Mouse (Mus musculus) MEL (cell line): Measurements from ENCODE around the gene Selenoo. TPM values are rescaled to one million over a fixed set of nuclear protein-coding genes. Genes with fewer than 3 reads are reported as not detected.
A peak's percentile ranks its signal among the peaks of the same experiment; 100 is the strongest.

Experiments used
- DNase-seq: peaks from one replicate; pipeline ENCODE4 v3.0.0; 2011; ENCODE audit warnings: low read depth, low spot score
- H3K27ac ChIP-seq: 2 replicates; pipeline ENCODE4 v1.5.1; 2012; ENCODE audit warnings: low read depth, mild to moderate bottlenecking, control low read depth, low read length, moderate library complexity; ENCODE audit not compliant: control insufficient read depth
- H3K27me3 ChIP-seq, 2 experiments: fragments of 150-350 bp in 1 of 2; sonication (generic) in 1 of 2; 2 replicates each; pipeline ENCODE4 v1.6.1; 2012; ENCODE audit warnings: low read length in 2 of 2, mild to moderate bottlenecking in 2 of 2, improper control_type of control experiment in 1 of 2, moderate library complexity in 1 of 2; ENCODE audit not compliant: insufficient read depth in 2 of 2, control insufficient read depth in 1 of 2
- H3K36me3 ChIP-seq, 2 experiments: 2 replicates each; pipeline ENCODE4 v1.6.1; 2012 to 2014; ENCODE audit warnings: low read length in 2 of 2, improper control_type of control experiment in 1 of 2, inconsistent platforms in 1 of 2, mild to moderate bottlenecking in 1 of 2; ENCODE audit not compliant: insufficient read depth in 2 of 2, control insufficient read depth in 1 of 2
- H3K4me1 ChIP-seq, 2 experiments: fragments of 150-350 bp in 1 of 2; sonication (generic) in 1 of 2; 2 replicates each; pipeline ENCODE4 v1.6.1; 2012; ENCODE audit warnings: low read length in 2 of 2, improper control_type of control experiment in 1 of 2, mild to moderate bottlenecking in 1 of 2; ENCODE audit not compliant: insufficient read depth in 2 of 2, control insufficient read depth in 1 of 2
- H3K4me3 ChIP-seq, 2 experiments: fragments of 150-350 bp in 1 of 2; sonication (generic) in 1 of 2; 2 replicates each; pipeline ENCODE4 v1.5.1; 2012; ENCODE audit warnings: low read depth in 2 of 2, low read length in 2 of 2, mild to moderate bottlenecking in 2 of 2, moderate library complexity in 2 of 2, control low read depth in 1 of 2, improper control_type of control experiment in 1 of 2; ENCODE audit not compliant: control insufficient read depth in 1 of 2, insufficient read depth in 1 of 2
- H3K79me2 ChIP-seq: 2 replicates; pipeline ENCODE4 v1.6.1; 2012; ENCODE audit warnings: mild to moderate bottlenecking, low read length, moderate library complexity; ENCODE audit not compliant: control insufficient read depth, poor library complexity, insufficient read depth
- H3K9ac ChIP-seq: 2 replicates; pipeline ENCODE4 v1.6.1; 2012; ENCODE audit warnings: low read depth, mild to moderate bottlenecking, control low read depth, low read length, moderate library complexity; ENCODE audit not compliant: control insufficient read depth, poor library complexity, severe bottlenecking
- H3K9me3 ChIP-seq: fragments of 150-350 bp; sonication (generic); replicated peaks from 2 replicates; pipeline ENCODE4 v1.6.1; 2012; ENCODE audit warnings: mild to moderate bottlenecking, low read length, improper control_type of control experiment, moderate library complexity; ENCODE audit not compliant: insufficient read depth
- BHLHE40 ChIP-seq: IDR thresholded peaks from 2 replicates; pipeline ENCODE4 v1.6.1; 2012; ENCODE audit warnings: low read depth, mild to moderate bottlenecking, inconsistent platforms, low read length, improper control_type of control experiment, borderline replicate concordance
- CHD1 ChIP-seq: IDR thresholded peaks from 2 replicates; pipeline ENCODE4 v1.6.1; 2012; ENCODE audit warnings: low read depth, mild to moderate bottlenecking, inconsistent platforms, low read length, improper control_type of control experiment
- CHD2 ChIP-seq: IDR thresholded peaks from 2 replicates; pipeline ENCODE4 v1.6.1; 2011; ENCODE audit warnings: low read length, improper control_type of control experiment
- EP300 ChIP-seq, 2 experiments: IDR thresholded peaks; 2 replicates each; pipeline ENCODE4 v1.6.1; 2011; ENCODE audit warnings: improper control_type of control experiment in 2 of 2, low read length in 2 of 2, low read depth in 1 of 2, mild to moderate bottlenecking in 1 of 2
- ETS1 ChIP-seq: IDR thresholded peaks from 2 replicates; pipeline ENCODE4 v1.6.1; 2012; ENCODE audit warnings: low read depth, mild to moderate bottlenecking, inconsistent platforms, low read length, improper control_type of control experiment, moderate library complexity
- GABPA ChIP-seq: IDR thresholded peaks from 2 replicates; pipeline ENCODE4 v1.6.1; 2012; ENCODE audit warnings: low read depth, mild to moderate bottlenecking, inconsistent platforms, low read length, improper control_type of control experiment, moderate library complexity
- GATA1 ChIP-seq: IDR thresholded peaks from 2 replicates; pipeline ENCODE4 v1.6.1; 2011; ENCODE audit warnings: low read depth, low read length, improper control_type of control experiment
- JUND ChIP-seq: IDR thresholded peaks from 2 replicates; pipeline ENCODE4 v1.6.1; 2011; ENCODE audit warnings: low read depth, mild to moderate bottlenecking, improper control_type of control experiment, low read length
- MAFK ChIP-seq: IDR thresholded peaks from 2 replicates; pipeline ENCODE4 v1.6.1; 2011; ENCODE audit warnings: low read depth, mild to moderate bottlenecking, low read length, improper control_type of control experiment, borderline replicate concordance
- MAX ChIP-seq: IDR thresholded peaks from 2 replicates; pipeline ENCODE4 v1.6.1; 2011; ENCODE audit warnings: low read length, improper control_type of control experiment
- MAZ ChIP-seq: IDR thresholded peaks from 2 replicates; pipeline ENCODE4 v1.6.1; 2012; ENCODE audit warnings: low read depth, mild to moderate bottlenecking, inconsistent platforms, low read length, improper control_type of control experiment
- MEF2A ChIP-seq: IDR thresholded peaks from 2 replicates; pipeline ENCODE4 v1.6.1; 2014; ENCODE audit warnings: low read depth, mild to moderate bottlenecking, inconsistent platforms, low read length, improper control_type of control experiment; ENCODE audit not compliant: poor library complexity, insufficient replicate concordance, severe bottlenecking; ENCODE audit errors: extremely low read depth
- MXI1 ChIP-seq: IDR thresholded peaks from 2 replicates; pipeline ENCODE4 v1.6.1; 2011; ENCODE audit warnings: mild to moderate bottlenecking, low read depth, low read length, improper control_type of control experiment
- MYB ChIP-seq: IDR thresholded peaks from 2 replicates; pipeline ENCODE4 v1.6.1; 2011; ENCODE audit warnings: mild to moderate bottlenecking, low read depth, low read length, improper control_type of control experiment
- MYC ChIP-seq: IDR thresholded peaks from 2 replicates; pipeline ENCODE4 v1.6.1; 2011; ENCODE audit warnings: low read depth, mild to moderate bottlenecking, low read length, improper control_type of control experiment, moderate library complexity
- POLR2A ChIP-seq, 2 experiments: IDR thresholded peaks; 2 replicates each; pipeline ENCODE4 v1.6.1; 2011 to 2012; ENCODE audit warnings: low read length in 2 of 2, mild to moderate bottlenecking in 2 of 2, control low read depth in 1 of 2, improper control_type of control experiment in 1 of 2, low read depth in 1 of 2, moderate library complexity in 1 of 2; ENCODE audit not compliant: control insufficient read depth in 1 of 2, insufficient read depth in 1 of 2, poor library complexity in 1 of 2
- POLR2AphosphoS2 ChIP-seq: IDR thresholded peaks from 2 replicates; pipeline ENCODE4 v1.6.1; 2011; ENCODE audit warnings: low read length, improper control_type of control experiment
- POLR2AphosphoS5 ChIP-seq: IDR thresholded peaks from 2 replicates; pipeline ENCODE4 v1.6.1; 2012; ENCODE audit warnings: low read depth, borderline replicate concordance, mild to moderate bottlenecking, inconsistent platforms, low read length, moderate library complexity, mixed read lengths
- RAD21 ChIP-seq: IDR thresholded peaks from 2 replicates; pipeline ENCODE4 v1.6.1; 2011; ENCODE audit warnings: mild to moderate bottlenecking, low read depth, low read length, improper control_type of control experiment
- RCOR1 ChIP-seq: IDR thresholded peaks from 2 replicates; pipeline ENCODE4 v1.6.1; 2012; ENCODE audit warnings: low read depth, mild to moderate bottlenecking, inconsistent platforms, low read length, improper control_type of control experiment
- SMC3 ChIP-seq: IDR thresholded peaks from 2 replicates; pipeline ENCODE4 v1.6.1; 2011; ENCODE audit warnings: low read depth, low read length, improper control_type of control experiment
- TAL1 ChIP-seq: IDR thresholded peaks from 2 replicates; pipeline ENCODE4 v1.6.1; 2012; ENCODE audit warnings: mild to moderate bottlenecking, inconsistent platforms, low read length, moderate library complexity, mixed read lengths
- TCF12 ChIP-seq: IDR thresholded peaks from 2 replicates; pipeline ENCODE4 v1.6.1; 2014; ENCODE audit warnings: low read depth, mild to moderate bottlenecking, inconsistent platforms, low read length, improper control_type of control experiment, moderate library complexity
- USF1 ChIP-seq: IDR thresholded peaks from 2 replicates; pipeline ENCODE4 v1.6.1; 2014; ENCODE audit warnings: low read depth, mild to moderate bottlenecking, inconsistent platforms, low read length, improper control_type of control experiment, moderate library complexity
- USF2 ChIP-seq, 2 experiments: IDR thresholded peaks; 2 replicates each; pipeline ENCODE4 v1.6.1; 2011 to 2012; ENCODE audit warnings: improper control_type of control experiment in 2 of 2, low read length in 2 of 2, borderline replicate concordance in 1 of 2, inconsistent platforms in 1 of 2, low read depth in 1 of 2, mild to moderate bottlenecking in 1 of 2; ENCODE audit not compliant: insufficient read depth in 1 of 2
- ZKSCAN1 ChIP-seq: IDR thresholded peaks from 2 replicates; pipeline ENCODE4 v1.6.1; 2012; ENCODE audit warnings: low read depth, mild to moderate bottlenecking, inconsistent platforms, low read length, improper control_type of control experiment, moderate library complexity
- ZMIZ1 ChIP-seq: IDR thresholded peaks from 2 replicates; pipeline ENCODE4 v1.6.1; 2012; ENCODE audit warnings: low read depth, mild to moderate bottlenecking, inconsistent platforms, low read length, improper control_type of control experiment, moderate library complexity
- ZNF384 ChIP-seq: IDR thresholded peaks from 2 replicates; pipeline ENCODE4 v1.6.1; 2012; ENCODE audit warnings: low read depth, mild to moderate bottlenecking, inconsistent platforms, low read length, improper control_type of control experiment
- polyA plus RNA-seq, 2 experiments: library from polyadenylated mRNA; stranded (reverse) in 1 of 2; unstranded in 1 of 2; fragments of >175 nt in 1 of 2; fragments of >200 nt in 1 of 2; gene quantifications; 2 replicates each; pipeline versions ENCODE4 v1.2.1 to v1.2.4; 2012; ENCODE audit warnings: low replicate concordance in 2 of 2, low read depth in 1 of 2; ENCODE audit not compliant: insufficient read length in 2 of 2, insufficient read depth in 1 of 2, missing spikeins in 1 of 2
- total RNA-seq: library from RNA; depleted of rRNA; stranded (reverse); fragments of 300-350 nt; gene quantifications from 2 replicates; pipeline ENCODE4 v1.2.3, GENCODE M21; 2012

The Selenoo gene
- total and polyA plus RNA-seq, 3 experiments: 16.6 to 17.3 TPM; not detected in 1

DNA sequence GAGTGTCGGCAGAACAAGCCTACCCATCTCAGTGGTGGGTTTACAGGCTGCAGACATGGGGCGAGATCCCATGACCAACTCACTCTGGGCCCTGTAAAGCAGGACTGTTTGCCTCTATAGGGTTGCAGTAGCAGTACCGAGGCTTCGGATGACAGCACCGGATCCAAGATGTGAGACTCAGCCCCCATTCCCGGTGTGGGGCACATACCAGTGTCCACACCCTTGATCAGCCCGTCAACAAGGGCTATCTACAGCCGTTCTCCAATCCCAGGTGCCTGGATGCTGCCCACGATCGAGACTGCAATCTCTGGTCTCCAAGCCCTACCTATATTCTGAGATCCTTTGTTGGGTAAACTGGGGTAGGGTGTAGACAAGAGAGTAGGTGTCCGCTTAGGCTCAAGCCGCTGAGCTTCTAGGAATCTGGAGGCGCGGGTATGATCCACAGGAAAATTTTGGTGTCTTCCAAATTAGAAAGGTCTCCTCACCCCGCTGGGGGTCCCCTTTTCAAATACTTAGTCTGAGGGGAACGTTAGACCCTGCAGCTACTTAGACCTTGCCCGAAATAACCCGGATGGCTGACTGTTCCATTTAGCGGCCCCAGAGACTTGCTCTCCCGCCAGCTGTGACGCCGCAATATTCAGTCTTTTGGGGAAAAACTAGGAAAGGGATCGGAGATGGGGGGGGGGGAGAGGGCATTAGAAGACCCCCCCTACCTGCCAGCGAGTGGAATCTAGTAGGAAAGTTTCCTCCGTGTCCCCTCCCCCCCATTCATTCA is 59.8 kb downstream of the Selenoo start:
- Histone ChIP-seq H3K9me3 (no peaks in the 10 kb centered on the region), H3K27ac (no peak overlapping the region)
- no peak for DNase-seq
- TF ChIP-seq RCOR1 (no peak), MEF2A (no peak), TCF12 (no peak), ZKSCAN1 (no peak), TAL1 (no peak), MXI1 (no peak), CHD1 (no peak), BHLHE40 (no peak), POLR2AphosphoS2 (no peak), RAD21 (no peak), MYC (no peak), USF2 (IDR thresholded peaks at IDR 0.05; ENCODE audit: borderline replicate concordance in 1 of 2, insufficient read depth in 1 of 2, low read depth in 1 of 2, low read length in 2 of 2) (no peak), MAX (no peak), ETS1 (no peak), JUND (no peak)
- TF ChIP-seq, all 39 proteins: peak for 0
- Histone ChIP-seq H3K27me3 (0 out of 4 replicates have a peak, but pooled peaks cover 0 to 1% of the 10 kb centered on the region in 2 experiments), H3K4me3 (no peak overlapping the region; a peak in 1 of 4 replicates), H3K4me1 (no peaks in the 10 kb centered on the region), H3K79me2 (no peaks in the 10 kb centered on the region), H3K36me3 (no peaks in the 10 kb centered on the region), H3K9ac (no peak overlapping the region)

GRCm38 (mm10) chr15:89149271-89150040 is 60.6 kb downstream of the Selenoo start, which contains the start of gene Mapk11:
Mapk11 (minus strand) TSS chr15:89149628.
- TF ChIP-seq TCF12: no peak
- TF ChIP-seq MAZ: no peak
- no peak for TF ChIP-seq MAFK
- TF ChIP-seq MEF2A: no peak
- no peak for TF ChIP-seq POLR2AphosphoS5
- TF ChIP-seq ZKSCAN1: no peak
- no peak for TF ChIP-seq EP300 (IDR thresholded peaks at IDR 0.05; ENCODE audit: low read depth in 1 of 2, low read length in 2 of 2)
- TF ChIP-seq ZMIZ1: no peak
- no peak for TF ChIP-seq ZNF384
- no peak for TF ChIP-seq MYB
- TF ChIP-seq GATA1: no peak
- no peak for TF ChIP-seq POLR2A (IDR thresholded peaks at IDR 0.05; ENCODE audit: control insufficient read depth in 1 of 2, insufficient read depth in 1 of 2, low read depth in 1 of 2, low read length in 2 of 2, poor library complexity in 1 of 2)
- no peak for TF ChIP-seq BHLHE40
- no peak for TF ChIP-seq GABPA
- TF ChIP-seq CHD2: no peak
- TF ChIP-seq SMC3: no peak
- TF ChIP-seq ETS1: no peak
- no peak for TF ChIP-seq MAX
- TF ChIP-seq MYC: no peak
- TF ChIP-seq USF1: no peak
- no peak within 1 kb of the TSS for H3K27ac ChIP-seq
- no peaks in the 10 kb centered on the region for H3K9me3 ChIP-seq
- DNase-seq: no peak
- no peak within 1 kb of the TSS; the same call in 1 of the 2 replicates for H3K9ac ChIP-seq
- H3K79me2 ChIP-seq: no peaks in the 10 kb centered on the region
- no peaks in the 10 kb centered on the region for H3K36me3 ChIP-seq
- 0 out of 4 replicates have a peak, but pooled peaks cover 0 to 1% of the 10 kb centered on the region in 2 experiments for H3K27me3 ChIP-seq
- no peaks in the 10 kb centered on the region for H3K4me1 ChIP-seq
- H3K4me3 ChIP-seq: peak within 1 kb of the TSS in 1 of 2 experiments; percentile 25; a peak in 1 of 4 replicates
